Mouse (Mus musculus) heart, embryonic 10.5 days (tissue): ENCODE data around the gene Gm16223. TPM values are rescaled to one million over a fixed set of nuclear protein-coding genes. Genes with fewer than 3 reads are reported as not detected.

Experiments used
- DNase-seq: peaks from one replicate; pipeline ENCODE4 v3.0.0-alpha.2; 2017; ENCODE audit warnings: low spot score
- H3K27ac ChIP-seq: fragments of 300-500 bp; sonication (generic); 2 replicates; pipeline ENCODE4 v1.5.1; 2016; ENCODE audit warnings: mild to moderate bottlenecking
- H3K27me3 ChIP-seq: fragments of 300-500 bp; sonication (generic); 2 replicates; pipeline ENCODE4 v1.6.1; 2016; ENCODE audit warnings: mild to moderate bottlenecking; ENCODE audit not compliant: poor library complexity, insufficient read depth, severe bottlenecking
- H3K36me3 ChIP-seq: fragments of 300-500 bp; sonication (generic); 2 replicates; pipeline ENCODE4 v1.6.1; 2016; ENCODE audit warnings: mild to moderate bottlenecking, moderate library complexity
- H3K4me1 ChIP-seq: fragments of 300-500 bp; sonication (generic); 2 replicates; pipeline ENCODE4 v1.6.1; 2016; ENCODE audit warnings: mild to moderate bottlenecking
- H3K4me3 ChIP-seq: fragments of 300-500 bp; sonication (generic); 2 replicates; pipeline ENCODE4 v1.5.1; 2016; ENCODE audit warnings: mild to moderate bottlenecking, moderate library complexity
- H3K9me3 ChIP-seq: fragments of 300-500 bp; sonication (generic); 2 replicates; pipeline ENCODE4 v1.6.1; 2016; ENCODE audit warnings: mild to moderate bottlenecking, moderate library complexity
- WGBS: fragments of 180-500 bp; shearing (Covaris S2); methylation state at CpG from one replicate; pipeline ENCODE4 v1.1.7; 2016; 5-methylcytosine and 5-hydroxymethylcytosine counted together
- polyA plus RNA-seq: library from polyadenylated mRNA; unstranded; fragments of >200 nt; fragmentation: Nextera tagmentation; extraction: Ambion mirVana; gene quantifications from 2 replicates; pipeline ENCODE4 v1.2.1, GENCODE M21; 2016

Gene Gm16223
- not detected in 2 replicates for polyA plus RNA-seq

- Histone ChIP-seq H3K4me1 (no peaks in the 10 kb centered on the region), H3K36me3 (no peaks in the 10 kb centered on the region), H3K4me3 (no peak within 1 kb of the TSS), H3K27me3 (no peaks in the 10 kb centered on the region), H3K27ac (no peak within 1 kb of the TSS), H3K9me3 (no peaks in the 10 kb centered on the region)
- no peak for DNase-seq
- WGBS, result 81% methylated on average over 10 of the region's 10 CpGs
These were observed at the start of gene Gm16223 for GRCm38 (mm10) chr5:42067476-42068187. Gene Gm16223, plus strand, starts transcription at chr5:42067960.

- no peaks in the 10 kb centered on the region for H3K9me3 ChIP-seq
- H3K27me3 ChIP-seq, result no peaks in the 10 kb centered on the region
- no peaks in the 10 kb centered on the region for H3K36me3 ChIP-seq
- 74% methylated on average over 3 of the region's 3 CpGs for WGBS
- H3K27ac ChIP-seq, result no peak overlapping the region
- no peaks in the 10 kb centered on the region for H3K4me1 ChIP-seq
- no peak for DNase-seq
- H3K4me3 ChIP-seq, result no peak overlapping the region
These were observed 45.7 kb upstream of the Gm16223 start for GRCm38 (mm10) chr5:42022029-42022428.

- no peaks in the 10 kb centered on the region for H3K4me1 ChIP-seq
- H3K27ac ChIP-seq, result no peak overlapping the region
- DNase-seq, result no peak
- no peaks in the 10 kb centered on the region for H3K36me3 ChIP-seq
- H3K4me3 ChIP-seq, result no peak overlapping the region
- no peaks in the 10 kb centered on the region for H3K9me3 ChIP-seq
- WGBS, result 74% methylated on average over 1 of the region's 1 CpGs
- H3K27me3 ChIP-seq, result no peaks in the 10 kb centered on the region
These were observed 44.2 kb upstream of the Gm16223 start for GRCm38 (mm10) chr5:42023521-42023920.

DNA sequence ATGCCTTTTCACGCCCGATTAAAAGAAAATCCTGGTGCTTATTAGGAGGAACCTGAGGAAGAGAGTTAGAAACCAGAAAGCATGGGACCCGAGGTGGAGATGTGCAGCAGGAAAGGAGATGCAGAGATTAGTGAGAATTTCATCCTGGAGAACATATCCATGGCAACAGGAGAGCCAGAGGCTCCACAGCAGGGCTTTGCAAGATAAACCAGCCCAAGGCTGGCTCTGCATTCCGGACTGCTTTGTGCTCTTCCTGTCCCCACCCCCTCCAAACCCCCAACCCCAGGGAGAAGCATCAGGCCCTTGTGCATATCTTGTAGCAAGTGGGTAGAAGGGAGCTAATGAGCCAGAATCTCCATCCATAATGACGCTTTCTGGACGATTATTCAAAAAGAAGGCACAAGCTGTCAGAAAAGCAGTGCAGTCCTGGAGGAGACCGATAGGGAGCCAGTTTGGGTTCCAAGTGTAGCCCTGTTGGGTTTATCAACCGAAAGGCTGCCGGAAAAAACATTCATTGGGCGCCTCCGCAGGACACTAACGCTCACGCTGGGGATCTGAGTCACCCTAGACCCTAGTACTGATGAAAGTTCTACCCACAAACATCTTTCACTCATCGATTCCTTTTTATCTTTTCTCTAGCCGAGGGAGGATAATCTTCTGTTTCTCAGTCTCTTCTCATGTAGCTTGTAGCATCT, 31.2 kb upstream of the Gm16223 start:
- WGBS, result 37% methylated on average over 15 of the region's 15 CpGs
- DNase-seq, result no peak
- Histone ChIP-seq H3K4me3 (no peak overlapping the region), H3K9me3 (no peaks in the 10 kb centered on the region), H3K36me3 (no peaks in the 10 kb centered on the region), H3K4me1 (no peaks in the 10 kb centered on the region), H3K27me3 (no peaks in the 10 kb centered on the region), H3K27ac (no peak overlapping the region)

- H3K36me3 ChIP-seq, result no peaks in the 10 kb centered on the region
- 82% methylated on average over 4 of the region's 4 CpGs for WGBS
- H3K27ac ChIP-seq, result no peak overlapping the region
These were observed 13.1 kb upstream of the Gm16223 start for GRCm38 (mm10) chr5:42054636-42055035.

GRCm38 (mm10) chr5:42055151-42055550, 12.6 kb upstream of the Gm16223 start:
- DNase-seq, result no peak
- H3K36me3 ChIP-seq, result no peaks in the 10 kb centered on the region
- H3K27ac ChIP-seq, result no peak overlapping the region
- no peaks in the 10 kb centered on the region for H3K9me3 ChIP-seq
- H3K27me3 ChIP-seq, result no peaks in the 10 kb centered on the region
- 84% methylated on average over 5 of the region's 5 CpGs for WGBS
- no peak overlapping the region for H3K4me3 ChIP-seq
- H3K4me1 ChIP-seq, result no peaks in the 10 kb centered on the region

More at GRCm38 (mm10) chr5:42054636-42055035, 13.1 kb upstream of the Gm16223 start:
- Histone ChIP-seq H3K4me3 (no peak overlapping the region), H3K27me3 (no peaks in the 10 kb centered on the region), H3K9me3 (no peaks in the 10 kb centered on the region), H3K4me1 (no peaks in the 10 kb centered on the region)
- DNase-seq, result no peak

DNA sequence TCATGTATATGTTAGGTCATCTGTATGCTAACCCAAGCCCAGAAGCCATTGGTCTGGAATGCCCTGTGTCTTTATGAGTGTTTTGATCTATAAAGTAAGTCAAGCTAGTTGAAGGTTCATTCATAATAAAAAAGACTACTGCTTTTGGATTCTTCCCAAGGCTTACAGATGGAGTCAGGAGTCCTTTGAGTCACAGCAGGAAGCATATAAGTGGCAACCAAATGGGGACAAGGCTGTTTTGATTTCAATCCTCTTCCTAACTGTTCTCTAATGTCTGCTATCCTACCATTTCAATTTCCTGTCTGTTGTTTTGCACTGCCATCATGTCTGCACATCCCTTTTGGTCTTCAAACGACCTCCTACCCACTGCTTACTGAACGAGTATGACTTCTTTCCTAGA, 2.7 kb upstream of the Gm16223 start:
- Histone ChIP-seq H3K4me1 (no peaks in the 10 kb centered on the region), H3K27ac (no peak overlapping the region), H3K36me3 (no peaks in the 10 kb centered on the region), H3K27me3 (no peaks in the 10 kb centered on the region), H3K9me3 (no peaks in the 10 kb centered on the region), H3K4me3 (no peak overlapping the region)
- WGBS, result 57% methylated on average over 2 of the region's 2 CpGs
- DNase-seq, result no peak

DNA sequence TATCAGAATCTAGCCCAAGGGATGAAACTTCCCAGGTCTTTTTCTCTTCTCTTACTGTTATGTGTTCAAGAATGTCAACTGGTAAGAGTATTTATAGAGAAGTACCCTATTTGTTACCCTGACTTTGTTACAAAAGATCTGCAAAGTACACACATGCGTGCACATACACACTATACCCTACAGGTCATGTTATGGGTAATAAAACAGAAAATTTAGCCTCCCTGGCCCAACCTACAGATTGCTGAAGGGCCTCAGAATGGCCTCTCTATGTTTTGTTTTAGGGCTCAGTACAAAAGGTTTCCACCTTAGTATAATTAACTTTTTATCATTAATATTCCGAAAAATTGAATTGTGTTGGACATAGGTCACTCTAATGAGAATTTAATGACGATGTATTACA, 685 bp upstream of the Gm16223 start:
- Histone ChIP-seq H3K27ac (no peak overlapping the region), H3K4me3 (no peak overlapping the region), H3K27me3 (no peaks in the 10 kb centered on the region), H3K4me1 (no peaks in the 10 kb centered on the region), H3K9me3 (no peaks in the 10 kb centered on the region), H3K36me3 (no peaks in the 10 kb centered on the region)
- 81% methylated on average over 3 of the region's 3 CpGs for WGBS
- no peak for DNase-seq

- H3K9me3 ChIP-seq, result no peaks in the 10 kb centered on the region
- DNase-seq, result no peak
- 77% methylated on average over 1 of the region's 1 CpGs for WGBS
- H3K36me3 ChIP-seq, result no peaks in the 10 kb centered on the region
- H3K4me1 ChIP-seq, result no peaks in the 10 kb centered on the region
- H3K4me3 ChIP-seq, result no peak overlapping the region
- H3K27ac ChIP-seq, result no peak overlapping the region
- H3K27me3 ChIP-seq, result no peaks in the 10 kb centered on the region
These were observed 424 bp downstream of the Gm16223 start for GRCm38 (mm10) chr5:42068188-42068579.

- 83% methylated on average over 5 of the region's 5 CpGs for WGBS
- Histone ChIP-seq H3K27ac (no peak overlapping the region), H3K36me3 (no peaks in the 10 kb centered on the region), H3K9me3 (no peaks in the 10 kb centered on the region), H3K4me3 (no peak overlapping the region), H3K27me3 (no peaks in the 10 kb centered on the region), H3K4me1 (no peaks in the 10 kb centered on the region)
- DNase-seq, result no peak
These were observed 49.0 kb downstream of the Gm16223 start for GRCm38 (mm10) chr5:42116586-42117346.

DNA sequence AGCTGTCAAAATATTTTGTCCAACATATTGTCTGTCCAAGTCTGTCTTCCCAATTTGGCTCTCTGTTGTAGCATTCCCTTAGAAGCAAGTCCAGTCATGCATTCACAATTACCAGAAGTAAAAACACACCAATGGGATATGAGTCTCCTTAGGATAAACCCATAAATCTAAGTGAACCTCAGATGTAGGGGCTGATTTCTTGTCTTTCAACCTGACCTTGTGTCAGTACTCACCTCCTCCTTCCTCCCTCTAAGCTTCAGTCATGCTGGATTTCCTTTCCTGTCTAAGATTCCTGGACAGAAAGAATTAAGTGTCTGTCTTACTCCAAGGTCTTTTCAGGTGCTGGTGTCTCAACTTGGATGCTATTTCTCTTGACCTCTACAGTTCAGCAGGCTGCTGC, 57.8 kb downstream of the Gm16223 start:
- H3K4me1 ChIP-seq, result no peaks in the 10 kb centered on the region
- H3K36me3 ChIP-seq, result no peaks in the 10 kb centered on the region
- no peak overlapping the region for H3K4me3 ChIP-seq
- H3K27ac ChIP-seq, result no peak overlapping the region
- H3K9me3 ChIP-seq, result no peaks in the 10 kb centered on the region
- no peak for DNase-seq
- no peaks in the 10 kb centered on the region for H3K27me3 ChIP-seq

DNA sequence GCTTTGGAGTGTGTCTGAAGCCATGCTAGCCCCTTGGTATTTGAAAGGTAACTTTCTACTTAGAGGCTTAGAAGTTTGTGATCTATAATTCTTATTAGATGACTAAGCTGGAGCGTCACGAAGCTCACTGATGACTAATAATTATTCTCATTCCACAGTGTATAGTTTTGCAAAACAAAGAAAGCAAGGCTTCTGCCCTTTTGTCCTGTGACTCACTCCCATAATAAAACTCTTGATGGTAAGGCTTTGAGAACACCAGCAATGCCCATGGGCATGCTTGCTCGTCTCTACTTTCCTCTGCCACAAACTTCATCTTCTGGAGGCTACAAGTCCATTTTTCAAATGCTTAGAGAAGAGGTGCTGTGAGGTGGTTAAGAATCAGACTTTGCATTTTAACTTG, 87.9 kb downstream of the Gm16223 start:
- Histone ChIP-seq H3K9me3 (no peaks in the 10 kb centered on the region), H3K36me3 (no peaks in the 10 kb centered on the region), H3K27ac (no peak overlapping the region), H3K27me3 (no peaks in the 10 kb centered on the region), H3K4me1 (no peaks in the 10 kb centered on the region), H3K4me3 (no peak overlapping the region)
- DNase-seq, result no peak
- 78% methylated on average over 3 of the region's 3 CpGs for WGBS

DNA sequence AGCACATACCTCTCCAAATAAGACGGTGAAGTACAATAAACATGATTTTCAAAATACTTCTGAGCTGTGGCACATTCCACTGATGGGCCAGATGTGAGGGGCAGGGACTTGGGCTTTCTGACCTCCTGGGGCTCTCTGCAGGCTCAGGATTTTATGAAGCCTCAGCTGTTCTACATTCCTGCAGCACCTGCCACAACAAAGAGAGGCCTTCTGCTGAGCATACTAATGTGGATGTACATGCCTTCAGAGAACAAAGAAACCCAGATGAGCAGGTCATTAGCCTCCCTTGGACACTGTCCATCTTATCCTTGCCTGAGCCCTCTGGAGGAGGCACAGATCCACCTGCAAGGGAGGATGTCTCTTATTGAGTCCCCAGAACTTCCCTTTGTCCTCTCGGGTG, 97.0 kb downstream of the Gm16223 start:
- Histone ChIP-seq H3K4me1 (no peaks in the 10 kb centered on the region), H3K27me3 (no peaks in the 10 kb centered on the region), H3K36me3 (no peaks in the 10 kb centered on the region), H3K9me3 (no peaks in the 10 kb centered on the region), H3K27ac (no peak overlapping the region), H3K4me3 (no peak overlapping the region)
- DNase-seq, result no peak
- 75% methylated on average over 2 of the region's 2 CpGs for WGBS
